Mouse (Mus musculus): ENCODE measurements around the gene Dpp6. TPM values are rescaled to one million over a fixed set of nuclear protein-coding genes. Genes with fewer than 3 reads are reported as not detected.

Gene Dpp6
- polyA plus RNA-seq, 1 experiment from 2014 or later: 28.8 TPM

GRCm38 (mm10) chr5:27685923-27686322 is 868.9 kb downstream of the Dpp6 start:
- Histone ChIP-seq H3K27me3 (no peaks in the 10 kb centered on the region), H3K9ac (replicated peaks) (no peak overlapping the region), H3K36me3 (no peaks in the 10 kb centered on the region), H3K9me3 (no peaks in the 10 kb centered on the region), H3K27ac (replicated peaks) (no peak overlapping the region), H3K4me1 (no peaks in the 10 kb centered on the region), H3K4me3 (no peak overlapping the region), H3K4me2 (replicated peaks) (no peak overlapping the region)
- no peak for ATAC-seq (replicated peaks)
- 67% methylated on average over 3 of the region's 3 CpGs for WGBS

- H3K9me3 ChIP-seq: no peaks in the 10 kb centered on the region
- H3K27ac ChIP-seq (replicated peaks): no peak overlapping the region
- H3K4me3 ChIP-seq: no peak overlapping the region
- no peak for ATAC-seq (replicated peaks)
- H3K36me3 ChIP-seq: no peaks in the 10 kb centered on the region
- no peak overlapping the region for H3K4me2 ChIP-seq (replicated peaks)
- no peak overlapping the region for H3K9ac ChIP-seq (replicated peaks)
- no peaks in the 10 kb centered on the region for H3K27me3 ChIP-seq
- no peaks in the 10 kb centered on the region for H3K4me1 ChIP-seq
- 84% methylated on average over 2 of the region's 2 CpGs for WGBS
Observed at GRCm38 (mm10) chr5:27687311-27687710, 870.3 kb downstream of the Dpp6 start.

- no peak overlapping the region for H3K4me2 ChIP-seq (replicated peaks)
- H3K9me3 ChIP-seq: no peaks in the 10 kb centered on the region
- no peak overlapping the region for H3K27ac ChIP-seq (replicated peaks)
- no peaks in the 10 kb centered on the region for H3K36me3 ChIP-seq
- H3K9ac ChIP-seq (replicated peaks): no peak overlapping the region
- 86% methylated on average over 6 of the region's 6 CpGs for WGBS
- H3K4me1 ChIP-seq: no peaks in the 10 kb centered on the region
- ATAC-seq (replicated peaks): no peak
- no peaks in the 10 kb centered on the region for H3K27me3 ChIP-seq
- H3K4me3 ChIP-seq: no peak overlapping the region
Observed at GRCm38 (mm10) chr5:27702482-27702881, 885.5 kb downstream of the Dpp6 start.

- Histone ChIP-seq H3K27me3 (no peaks in the 10 kb centered on the region), H3K9ac (replicated peaks) (no peak overlapping the region), H3K36me3 (0 out of 2 replicates have a peak, but pooled peaks cover 2% of the 10 kb centered on the region), H3K27ac (replicated peaks) (no peak overlapping the region), H3K4me3 (no peak overlapping the region), H3K4me2 (replicated peaks) (no peak overlapping the region), H3K4me1 (0 out of 2 replicates have a peak, but pooled peaks cover 3% of the 10 kb centered on the region), H3K9me3 (no peaks in the 10 kb centered on the region)
- no peak for ATAC-seq (replicated peaks)
Observed at GRCm38 (mm10) chr5:27705020-27705419, 888.0 kb downstream of the Dpp6 start.

- Histone ChIP-seq H3K4me3 (no peak overlapping the region), H3K9ac (replicated peaks) (no peak overlapping the region), H3K9me3 (no peaks in the 10 kb centered on the region), H3K27ac (replicated peaks) (no peak overlapping the region), H3K27me3 (no peaks in the 10 kb centered on the region), H3K4me2 (replicated peaks) (no peak overlapping the region), H3K4me1 (0 out of 2 replicates have a peak, but pooled peaks cover 3% of the 10 kb centered on the region), H3K36me3 (0 out of 2 replicates have a peak, but pooled peaks cover 2% of the 10 kb centered on the region)
- WGBS: 45% methylated on average over 6 of the region's 6 CpGs
- ATAC-seq (replicated peaks): no peak
Observed at GRCm38 (mm10) chr5:27706551-27706950, 889.5 kb downstream of the Dpp6 start.

- Histone ChIP-seq H3K9me3 (no peaks in the 10 kb centered on the region), H3K27ac (replicated peaks) (no peak overlapping the region), H3K4me2 (replicated peaks) (no peak overlapping the region), H3K9ac (replicated peaks) (no peak overlapping the region), H3K4me1 (0 out of 2 replicates have a peak, but pooled peaks cover 3% of the 10 kb centered on the region), H3K27me3 (no peaks in the 10 kb centered on the region), H3K36me3 (0 out of 2 replicates have a peak, but pooled peaks cover 2% of the 10 kb centered on the region), H3K4me3 (no peak overlapping the region)
- ATAC-seq (replicated peaks): no peak
Observed at GRCm38 (mm10) chr5:27707283-27707682, 890.3 kb downstream of the Dpp6 start.

GRCm38 (mm10) chr5:27708209-27708608 is 891.2 kb downstream of the Dpp6 start:
- Histone ChIP-seq H3K4me3 (no peak overlapping the region), H3K9me3 (no peaks in the 10 kb centered on the region), H3K27me3 (no peaks in the 10 kb centered on the region), H3K4me1 (0 out of 2 replicates have a peak, but pooled peaks cover 3% of the 10 kb centered on the region), H3K9ac (replicated peaks) (no peak overlapping the region), H3K4me2 (replicated peaks) (no peak overlapping the region), H3K36me3 (0 out of 2 replicates have a peak, but pooled peaks cover 2% of the 10 kb centered on the region), H3K27ac (replicated peaks) (no peak overlapping the region)
- WGBS: 38% methylated on average over 6 of the region's 6 CpGs
- no peak for ATAC-seq (replicated peaks)

GRCm38 (mm10) chr5:27711461-27712192 is 894.6 kb downstream of the Dpp6 start:
- Histone ChIP-seq H3K27me3 (no peaks in the 10 kb centered on the region), H3K27ac (replicated peaks) (no peak overlapping the region), H3K9ac (replicated peaks) (no peak overlapping the region), H3K4me1 (0 out of 2 replicates have a peak, but pooled peaks cover 3% of the 10 kb centered on the region), H3K36me3 (0 out of 2 replicates have a peak, but pooled peaks cover 2% of the 10 kb centered on the region), H3K9me3 (no peaks in the 10 kb centered on the region), H3K4me2 (replicated peaks) (no peak overlapping the region), H3K4me3 (no peak overlapping the region)
- ATAC-seq (replicated peaks): no peak
- WGBS: 60% methylated on average over 8 of the region's 8 CpGs

GRCm38 (mm10) chr5:27714356-27714755 is 897.4 kb downstream of the Dpp6 start:
- no peaks in the 10 kb centered on the region for H3K4me1 ChIP-seq
- no peaks in the 10 kb centered on the region for H3K27me3 ChIP-seq
- no peaks in the 10 kb centered on the region for H3K9me3 ChIP-seq
- H3K4me2 ChIP-seq (replicated peaks): no peak overlapping the region
- 0 out of 2 replicates have a peak, but pooled peaks cover 2% of the 10 kb centered on the region for H3K36me3 ChIP-seq
- H3K27ac ChIP-seq (replicated peaks): no peak overlapping the region
- WGBS: 76% methylated on average over 9 of the region's 9 CpGs
- no peak overlapping the region for H3K9ac ChIP-seq (replicated peaks)
- ATAC-seq (replicated peaks): no peak
- H3K4me3 ChIP-seq: no peak overlapping the region

GRCm38 (mm10) chr5:27716026-27716425 is 899.0 kb downstream of the Dpp6 start:
- Histone ChIP-seq H3K4me2 (replicated peaks) (no peak overlapping the region), H3K4me3 (no peak overlapping the region), H3K4me1 (no peaks in the 10 kb centered on the region), H3K9ac (replicated peaks) (no peak overlapping the region), H3K36me3 (no peaks in the 10 kb centered on the region), H3K27ac (replicated peaks) (no peak overlapping the region), H3K9me3 (no peaks in the 10 kb centered on the region), H3K27me3 (no peaks in the 10 kb centered on the region)
- whole genome bisulfite sequencing: 67% methylated on average over 4 of the region's 4 CpGs
- ATAC-seq (replicated peaks): no peak

- no peaks in the 10 kb centered on the region for H3K36me3 ChIP-seq
- H3K27ac ChIP-seq (replicated peaks): no peak overlapping the region
- H3K4me2 ChIP-seq (replicated peaks): no peak overlapping the region
- no peak overlapping the region for H3K4me3 ChIP-seq
- no peaks in the 10 kb centered on the region for H3K27me3 ChIP-seq
- no peaks in the 10 kb centered on the region for H3K9me3 ChIP-seq
- no peak for ATAC-seq (replicated peaks)
- H3K9ac ChIP-seq (replicated peaks): no peak overlapping the region
- no peaks in the 10 kb centered on the region for H3K4me1 ChIP-seq
Observed at GRCm38 (mm10) chr5:27717301-27717700, 900.3 kb downstream of the Dpp6 start.

GRCm38 (mm10) chr5:27719311-27719710 is 902.3 kb downstream of the Dpp6 start:
- no peak for ATAC-seq (replicated peaks)
- Histone ChIP-seq H3K27ac (replicated peaks) (no peak overlapping the region), H3K9me3 (no peaks in the 10 kb centered on the region), H3K4me1 (no peaks in the 10 kb centered on the region), H3K4me2 (replicated peaks) (no peak overlapping the region), H3K9ac (replicated peaks) (no peak overlapping the region), H3K4me3 (no peak overlapping the region), H3K27me3 (no peaks in the 10 kb centered on the region), H3K36me3 (no peaks in the 10 kb centered on the region; the same call in 1 of the 2 replicates)
- 58% methylated on average over 2 of the region's 2 CpGs for WGBS

GRCm38 (mm10) chr5:27724460-27724859 is 907.5 kb downstream of the Dpp6 start:
- Histone ChIP-seq H3K4me2 (replicated peaks) (no peak overlapping the region), H3K9me3 (no peaks in the 10 kb centered on the region), H3K36me3 (no peaks in the 10 kb centered on the region; the same call in 1 of the 2 replicates), H3K9ac (replicated peaks) (no peak overlapping the region), H3K27ac (replicated peaks) (no peak overlapping the region), H3K27me3 (no peaks in the 10 kb centered on the region), H3K4me1 (no peaks in the 10 kb centered on the region), H3K4me3 (no peak overlapping the region)
- 24% methylated on average over 2 of the region's 2 CpGs for WGBS
- no peak for ATAC-seq (replicated peaks)

Data from forebrain, embryonic 15.5 days (tissue).